Mouse (Mus musculus): ENCODE measurements around the gene Utp4.
A peak's percentile ranks its signal among the peaks of the same experiment; 100 is the strongest.

The Utp4 gene

GRCm38 (mm10) chr8:106937081-106937800, 43.8 kb downstream of the Utp4 start:
- DNase-seq (ENCODE audit: low spot score): peak; percentile 20

GRCm38 (mm10) chr8:106941806-106942205, 48.4 kb downstream of the Utp4 start:
- peak; percentile 34 for DNase-seq (ENCODE audit: low spot score)

GRCm38 (mm10) chr8:106943874-106944418, 50.5 kb downstream of the Utp4 start:
- no peak for DNase-seq (ENCODE audit: low spot score)

- DNase-seq (ENCODE audit: low spot score): no peak
Observed at GRCm38 (mm10) chr8:106944756-106945155, 51.3 kb downstream of the Utp4 start.

- no peak for DNase-seq (ENCODE audit: low spot score)
Observed at GRCm38 (mm10) chr8:106948678-106949243, 55.3 kb downstream of the Utp4 start.

- DNase-seq (ENCODE audit: low spot score): no peak
Observed at GRCm38 (mm10) chr8:106951707-106952106, 58.3 kb downstream of the Utp4 start.

- DNase-seq (ENCODE audit: low spot score): no peak
Observed at GRCm38 (mm10) chr8:106953571-106953970, 60.1 kb downstream of the Utp4 start.

GRCm38 (mm10) chr8:106957086-106957485, 63.6 kb downstream of the Utp4 start:
- DNase-seq (ENCODE audit: low spot score): no peak

- no peak for DNase-seq (ENCODE audit: low spot score)
Observed at GRCm38 (mm10) chr8:106958212-106958611, 64.8 kb downstream of the Utp4 start.

GRCm38 (mm10) chr8:106959626-106960025, 66.2 kb downstream of the Utp4 start:
- DNase-seq (ENCODE audit: low spot score): no peak

GRCm38 (mm10) chr8:106962322-106962721, 68.9 kb downstream of the Utp4 start:
- DNase-seq (ENCODE audit: low spot score): no peak

- DNase-seq (ENCODE audit: low spot score): no peak
Observed at GRCm38 (mm10) chr8:106963365-106963764, 69.9 kb downstream of the Utp4 start.

GRCm38 (mm10) chr8:106964573-106964972, 71.1 kb downstream of the Utp4 start:
- DNase-seq (ENCODE audit: low spot score): no peak

- DNase-seq (ENCODE audit: low spot score): no peak
Observed at GRCm38 (mm10) chr8:106969964-106970363, 76.5 kb downstream of the Utp4 start.

- DNase-seq (ENCODE audit: low spot score): peak; percentile 16
Observed at GRCm38 (mm10) chr8:106971916-106972315, 78.5 kb downstream of the Utp4 start.

Measured in MN1 (cell line).